Mouse (Mus musculus): Measurements from ENCODE around the gene Cd59a.

Cd59a gene

DNA sequence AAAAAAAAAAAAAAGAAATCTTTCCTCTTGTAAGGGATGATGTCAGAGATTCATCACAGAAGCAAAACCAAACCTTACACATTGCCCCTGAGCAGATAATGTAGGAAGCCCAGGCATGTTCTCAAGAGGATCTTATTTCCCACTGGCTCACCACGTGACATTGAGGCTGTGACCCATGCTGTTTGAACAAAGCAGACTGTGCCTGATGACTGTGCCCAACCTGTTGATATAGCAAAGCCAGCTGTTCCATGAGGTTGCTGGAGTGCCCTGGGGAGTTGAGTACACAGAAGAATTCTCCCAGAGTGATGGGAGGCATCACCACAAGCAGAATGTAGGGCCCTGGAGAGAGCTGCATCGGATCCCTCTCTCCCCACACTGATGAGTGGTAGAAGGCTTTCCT is 40.3 kb downstream of the Cd59a start:
- DNase-seq (ENCODE audit: low spot score): no peak

DNA sequence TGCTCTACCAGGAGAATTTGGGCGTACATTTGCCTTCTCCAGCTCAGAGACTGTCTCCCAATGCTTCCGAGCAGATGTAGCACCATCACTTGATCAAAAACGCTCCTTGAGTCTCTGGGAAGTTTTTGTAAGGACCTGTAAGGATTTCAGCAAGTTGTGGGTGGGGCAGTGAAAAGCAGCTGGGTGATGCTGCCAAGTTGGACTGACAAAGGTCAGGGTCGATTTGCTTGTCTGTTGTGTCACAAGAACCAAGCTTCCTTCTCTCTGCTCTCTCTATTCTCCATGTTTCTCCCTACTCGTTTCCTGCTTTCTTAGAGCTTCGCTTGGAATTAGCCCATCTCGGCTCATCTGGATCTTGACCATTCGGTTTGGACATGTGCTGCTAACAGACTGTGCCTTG is 46.5 kb downstream of the Cd59a start:
- no peak for DNase-seq (ENCODE audit: low spot score)

GRCm38 (mm10) chr2:104144004-104144403 is 48.4 kb downstream of the Cd59a start:
- no peak for DNase-seq (ENCODE audit: low spot score)

GRCm38 (mm10) chr2:104145983-104146382 is 50.4 kb downstream of the Cd59a start:
- DNase-seq (ENCODE audit: low spot score): no peak

DNA sequence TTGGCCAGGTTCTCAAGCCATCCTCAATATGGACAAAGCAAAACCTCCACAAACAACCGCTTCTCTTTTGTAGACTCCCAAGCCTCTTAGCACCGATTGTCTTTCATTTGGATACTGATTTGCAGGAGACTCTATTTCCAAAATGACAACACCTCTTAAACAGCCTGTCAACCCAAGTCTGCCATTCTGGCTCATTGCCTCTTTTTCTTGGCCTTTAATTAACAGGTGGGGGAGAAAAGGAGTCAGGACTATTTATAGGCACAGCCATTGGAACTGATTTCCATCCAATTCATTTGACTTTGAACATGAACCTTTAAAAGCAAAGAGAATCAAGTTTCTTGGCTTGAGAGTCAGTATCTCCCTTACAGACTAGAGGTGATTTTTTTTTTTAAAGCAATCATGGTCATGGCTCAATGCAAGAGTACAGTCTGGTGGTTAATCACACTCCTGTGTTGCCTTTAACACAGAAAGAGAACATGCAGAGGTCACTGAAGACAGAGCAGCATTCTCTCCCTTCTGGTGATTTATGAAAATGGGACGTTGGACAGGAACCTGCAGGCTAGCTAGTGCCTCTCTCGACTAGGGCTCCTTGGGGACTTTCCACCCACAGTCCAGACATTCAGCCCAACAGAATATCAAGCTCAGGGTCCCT is 52.4 kb downstream of the Cd59a start:
- DNase-seq (ENCODE audit: low spot score): no peak

DNA sequence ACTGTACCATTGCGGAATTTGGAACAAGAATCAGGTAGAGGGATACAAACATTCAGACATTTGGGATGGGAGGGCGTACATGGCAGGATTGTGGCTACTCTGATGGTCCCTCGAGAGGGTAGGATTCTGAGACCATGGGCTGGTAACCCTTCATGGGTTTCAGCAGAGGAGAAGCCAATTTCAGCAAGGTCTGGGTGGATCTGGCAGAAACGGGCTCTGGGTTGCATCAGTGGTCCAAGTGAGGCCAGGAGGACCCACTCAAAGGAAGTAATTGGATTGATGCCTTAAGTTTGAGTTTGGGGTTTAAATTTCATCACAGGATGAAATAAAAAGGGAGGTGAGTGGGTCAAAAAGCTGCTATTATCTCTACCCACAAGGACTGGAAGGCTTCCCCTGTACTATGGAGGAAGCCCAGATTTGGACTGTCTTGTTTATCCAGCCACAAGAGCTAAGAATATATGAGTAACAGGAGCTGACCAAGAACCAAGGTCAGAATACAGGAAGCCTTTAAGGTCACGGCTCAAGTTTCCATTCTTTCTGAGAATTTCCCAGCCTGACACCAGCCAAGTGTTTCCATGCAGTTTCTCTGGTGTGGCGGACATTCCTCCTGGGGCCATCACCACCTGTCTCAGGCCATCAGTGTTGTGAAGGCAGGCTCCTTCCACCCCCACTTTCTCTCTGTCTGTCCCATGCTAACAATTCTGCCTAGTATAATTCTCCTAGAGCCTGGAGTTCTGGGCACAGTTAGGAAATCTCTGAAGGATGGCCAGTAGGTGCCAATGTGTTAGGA is 55.2 kb downstream of the Cd59a start:
- peak; percentile 27 for DNase-seq (ENCODE audit: low spot score)

GRCm38 (mm10) chr2:104153345-104153744 is 57.7 kb downstream of the Cd59a start:
- DNase-seq (ENCODE audit: low spot score): no peak

DNA sequence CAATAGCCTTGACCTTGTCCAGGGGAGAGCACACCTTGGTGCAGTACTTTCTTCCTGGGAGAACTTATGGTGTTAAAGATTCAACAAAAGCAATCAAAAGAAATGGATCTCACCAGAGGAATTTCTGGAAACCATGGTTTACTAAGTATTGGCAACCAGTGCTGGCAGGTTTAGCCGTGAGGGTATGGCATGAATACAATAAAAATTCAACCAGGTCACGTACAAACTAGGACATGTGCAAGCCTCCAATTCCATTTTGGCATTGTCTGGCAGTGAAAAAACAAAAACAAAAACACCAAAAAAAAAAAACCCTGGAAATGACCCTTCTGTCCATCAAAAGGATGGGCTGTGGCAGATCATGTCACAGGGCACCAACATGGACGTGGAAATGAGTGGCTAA is 58.3 kb downstream of the Cd59a start:
- no peak for DNase-seq (ENCODE audit: low spot score)

DNA sequence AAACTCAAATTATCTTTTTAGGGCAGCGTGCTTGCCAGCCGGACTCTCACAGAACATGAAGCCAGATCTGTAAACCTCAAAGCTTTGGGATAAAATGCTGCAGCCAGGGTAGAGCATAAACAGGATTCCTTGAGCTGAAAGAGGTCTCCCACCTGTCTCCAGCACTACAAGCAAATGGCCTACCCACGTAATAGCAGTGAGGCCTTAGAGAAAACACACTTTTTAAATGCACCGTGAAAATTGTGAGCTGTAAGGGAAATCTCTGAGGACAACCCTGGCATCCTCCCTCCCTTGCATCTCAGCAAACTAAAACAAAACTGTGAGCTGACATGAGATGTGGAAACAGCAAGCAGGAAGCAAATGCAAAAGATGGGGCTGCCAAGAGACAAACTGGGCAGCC is 62.2 kb downstream of the Cd59a start:
- DNase-seq (ENCODE audit: low spot score): no peak

DNA sequence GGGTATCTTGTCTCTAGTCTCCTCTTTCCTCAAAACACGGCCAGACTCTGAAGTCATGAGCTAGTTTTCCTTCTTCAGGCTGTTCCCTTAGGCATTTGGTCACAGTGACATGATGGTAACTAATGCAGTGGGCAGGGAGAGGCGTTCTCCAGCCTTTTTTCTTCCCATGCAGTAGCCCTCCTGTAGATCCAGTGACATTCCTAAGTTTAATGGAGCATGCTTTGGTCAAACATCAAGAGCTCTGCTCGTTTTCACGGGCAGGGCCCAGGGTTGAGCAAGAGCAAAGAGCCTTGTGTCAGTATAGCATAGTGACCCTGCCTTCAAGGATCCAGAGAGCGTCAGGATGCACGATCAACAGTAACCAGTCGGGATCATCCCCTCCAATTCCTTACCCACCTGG is 67.8 kb downstream of the Cd59a start:
- DNase-seq (ENCODE audit: low spot score): no peak

GRCm38 (mm10) chr2:104163978-104164487 is 68.4 kb downstream of the Cd59a start:
- no peak for DNase-seq (ENCODE audit: low spot score)

All from embryo, embryonic 10.5 days (tissue).